Mouse (Mus musculus) hindbrain, embryonic 15.5 days (tissue): ENCODE data around the gene Zfp62. TPM values are rescaled to one million over a fixed set of nuclear protein-coding genes. Genes with fewer than 3 reads are reported as not detected.

Experiments
- ATAC-seq: fragments of 200-750 bp; cut with Nextera tagmentation; 2 replicates; pipeline ENCODE4 v1.8.0; 2017; ENCODE audit warnings: low read depth, moderate number of reproducible peaks, moderate TSS enrichment; ENCODE audit not compliant: low FRiP score
- H3K27ac ChIP-seq: fragments of 300-500 bp; sonication (generic); replicated peaks from 2 replicates; pipeline ENCODE4 v1.5.1; 2015; ENCODE audit warnings: mild to moderate bottlenecking, inconsistent platforms
- H3K27me3 ChIP-seq: fragments of 300-500 bp; sonication (generic); 2 replicates; pipeline ENCODE4 v1.6.1; 2015; ENCODE audit warnings: control low read depth, inconsistent platforms
- H3K36me3 ChIP-seq: fragments of 300-500 bp; sonication (generic); 2 replicates; pipeline ENCODE4 v1.6.1; 2015; ENCODE audit warnings: control low read depth, inconsistent platforms
- H3K4me1 ChIP-seq: fragments of 300-500 bp; sonication (generic); replicated peaks from 2 replicates; pipeline ENCODE4 v1.6.1; 2015; ENCODE audit warnings: control low read depth, inconsistent platforms
- H3K4me2 ChIP-seq: fragments of 300-500 bp; sonication (generic); 2 replicates; pipeline ENCODE4 v1.6.1; 2015; ENCODE audit warnings: moderate library complexity, mild to moderate bottlenecking, inconsistent platforms
- H3K4me3 ChIP-seq: fragments of 300-500 bp; sonication (generic); 2 replicates; pipeline ENCODE4 v1.5.1; 2015; ENCODE audit warnings: mild to moderate bottlenecking, inconsistent platforms
- H3K9ac ChIP-seq: fragments of 300-500 bp; sonication (generic); 2 replicates; pipeline ENCODE4 v1.6.1; 2015; ENCODE audit warnings: inconsistent platforms
- H3K9me3 ChIP-seq: fragments of 300-500 bp; sonication (generic); 2 replicates; pipeline ENCODE4 v1.6.1; 2016; ENCODE audit warnings: control low read depth, inconsistent platforms
- WGBS: fragments of 180-500 bp; shearing (Covaris S2); methylation state at CpG from one replicate; pipeline ENCODE4 v1.1.7; 2015; 5-methylcytosine and 5-hydroxymethylcytosine counted together
- polyA plus RNA-seq: library from polyadenylated mRNA; unstranded; fragments of >200 nt; fragmentation: Nextera tagmentation; extraction: Ambion mirVana; gene quantifications from 2 replicates; pipeline ENCODE4 v1.2.1, GENCODE M21; 2015

Zfp62 gene
- polyA plus RNA-seq, 1 experiment from 2014 or later, result 38.0 TPM

DNA sequence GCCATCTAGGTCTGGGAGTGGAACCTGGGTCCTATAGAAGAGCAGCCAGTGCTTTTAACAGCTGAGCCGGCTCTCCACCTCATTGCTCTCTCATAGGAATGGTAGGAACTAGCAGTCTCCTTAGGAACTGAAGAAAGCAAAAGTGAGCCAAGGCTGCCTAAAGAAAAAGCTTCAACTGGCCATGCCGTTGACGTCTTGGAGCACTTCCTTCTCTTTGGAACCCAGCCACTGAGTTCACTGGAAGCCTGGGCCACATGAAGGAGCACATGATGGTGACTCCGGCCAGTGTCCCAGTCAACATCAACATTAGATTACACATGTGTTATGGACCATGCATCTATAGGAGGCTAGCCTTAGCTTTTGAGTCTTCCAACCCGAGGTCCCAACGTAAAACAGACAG lies 49.9 kb downstream of the Zfp62 start:
- no peak for ATAC-seq

GRCm38 (mm10) chr11:49259296-49259695 lies 56.2 kb downstream of the Zfp62 start:
- Histone ChIP-seq H3K36me3 (peaks cover 8% of the 10 kb centered on the region; the same call in 1 of the 2 replicates), H3K4me3 (no peak overlapping the region), H3K27me3 (no peaks in the 10 kb centered on the region), H3K27ac (no peak overlapping the region), H3K9me3 (no peaks in the 10 kb centered on the region), H3K9ac (no peak overlapping the region), H3K4me1 (no peaks in the 10 kb centered on the region), H3K4me2 (no peak overlapping the region)
- ATAC-seq, result no peak
- WGBS, result 90% methylated on average over 2 of the region's 2 CpGs

More for the DNA sequence above, 49.9 kb downstream of the Zfp62 start:
- WGBS, result 90% methylated on average over 6 of the region's 6 CpGs
- H3K4me3 ChIP-seq, result no peak overlapping the region
- H3K36me3 ChIP-seq, result 0 out of 2 replicates have a peak, but pooled peaks cover 4% of the 10 kb centered on the region
- H3K27ac ChIP-seq, result no peak overlapping the region
- H3K9me3 ChIP-seq, result no peaks in the 10 kb centered on the region
- H3K4me2 ChIP-seq, result no peak overlapping the region
- H3K4me1 ChIP-seq, result peaks cover 23% of the 10 kb centered on the region
- no peaks in the 10 kb centered on the region for H3K27me3 ChIP-seq
- no peak overlapping the region for H3K9ac ChIP-seq

DNA sequence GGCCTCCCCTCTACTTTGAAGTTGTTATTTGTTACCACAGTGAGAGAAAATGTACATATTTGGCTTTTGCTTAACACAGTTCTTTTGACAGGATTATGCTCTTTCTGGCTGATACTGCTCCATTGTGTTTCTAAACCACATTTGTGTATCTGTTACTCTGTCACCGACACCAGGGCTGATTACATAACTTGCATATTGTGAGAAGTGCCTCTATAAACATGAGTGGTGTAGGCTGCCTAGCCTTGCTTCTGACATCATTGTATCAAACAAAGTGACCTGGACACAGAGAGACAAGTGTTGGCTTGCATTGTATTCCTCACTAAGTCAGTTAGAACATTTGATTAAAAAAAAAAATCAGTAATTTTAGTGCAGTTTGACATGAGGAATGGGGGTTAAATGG lies 56.7 kb downstream of the Zfp62 start:
- 82% methylated on average over 1 of the region's 1 CpGs for WGBS
- Histone ChIP-seq H3K4me3 (no peak overlapping the region), H3K27ac (no peak overlapping the region), H3K4me2 (no peak overlapping the region), H3K4me1 (no peaks in the 10 kb centered on the region), H3K9ac (no peak overlapping the region), H3K9me3 (no peaks in the 10 kb centered on the region), H3K36me3 (peaks cover 8% of the 10 kb centered on the region; the same call in 1 of the 2 replicates), H3K27me3 (no peaks in the 10 kb centered on the region)
- ATAC-seq, result no peak

DNA sequence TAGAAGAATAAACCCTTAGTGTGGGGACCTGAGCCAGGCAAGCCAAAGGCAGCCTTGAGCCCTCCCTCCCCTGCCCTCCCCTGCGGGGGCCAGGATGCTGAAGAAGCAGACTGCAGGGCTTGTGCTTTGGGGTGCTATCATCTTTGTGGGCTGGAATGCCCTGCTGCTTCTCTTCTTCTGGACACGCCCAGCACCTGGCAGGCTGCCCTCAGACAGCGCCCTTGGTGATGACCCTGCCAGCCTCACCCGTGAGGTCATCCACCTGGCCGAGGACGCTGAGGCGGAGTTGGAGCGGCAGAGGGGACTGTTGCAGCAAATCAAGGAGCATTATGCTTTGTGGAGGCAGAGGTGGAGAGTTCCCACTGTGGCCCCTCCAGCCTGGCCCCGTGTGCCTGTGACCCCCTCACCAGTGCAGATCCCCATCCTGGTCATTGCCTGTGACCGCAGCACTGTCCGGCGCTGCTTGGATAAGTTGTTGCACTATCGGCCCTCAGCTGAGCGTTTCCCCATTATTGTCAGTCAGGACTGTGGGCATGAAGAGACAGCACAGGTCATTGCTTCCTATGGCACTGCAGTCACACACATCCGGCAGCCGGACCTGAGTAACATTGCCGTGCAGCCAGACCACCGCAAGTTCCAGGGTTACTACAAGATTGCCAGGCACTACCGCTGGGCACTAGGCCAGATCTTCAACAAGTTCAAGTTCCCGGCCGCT lies 57.7 kb downstream of the Zfp62 start:
- no peak overlapping the region for H3K27ac ChIP-seq
- H3K9ac ChIP-seq, result no peak overlapping the region
- no peak overlapping the region for H3K4me3 ChIP-seq
- H3K36me3 ChIP-seq, result peaks cover 8% of the 10 kb centered on the region; the same call in 1 of the 2 replicates
- ATAC-seq, result no peak
- no peak overlapping the region for H3K4me2 ChIP-seq
- H3K9me3 ChIP-seq, result no peaks in the 10 kb centered on the region
- no peaks in the 10 kb centered on the region for H3K27me3 ChIP-seq
- H3K4me1 ChIP-seq, result no peaks in the 10 kb centered on the region
- 94% methylated on average over 21 of the region's 21 CpGs for whole genome bisulfite sequencing

DNA sequence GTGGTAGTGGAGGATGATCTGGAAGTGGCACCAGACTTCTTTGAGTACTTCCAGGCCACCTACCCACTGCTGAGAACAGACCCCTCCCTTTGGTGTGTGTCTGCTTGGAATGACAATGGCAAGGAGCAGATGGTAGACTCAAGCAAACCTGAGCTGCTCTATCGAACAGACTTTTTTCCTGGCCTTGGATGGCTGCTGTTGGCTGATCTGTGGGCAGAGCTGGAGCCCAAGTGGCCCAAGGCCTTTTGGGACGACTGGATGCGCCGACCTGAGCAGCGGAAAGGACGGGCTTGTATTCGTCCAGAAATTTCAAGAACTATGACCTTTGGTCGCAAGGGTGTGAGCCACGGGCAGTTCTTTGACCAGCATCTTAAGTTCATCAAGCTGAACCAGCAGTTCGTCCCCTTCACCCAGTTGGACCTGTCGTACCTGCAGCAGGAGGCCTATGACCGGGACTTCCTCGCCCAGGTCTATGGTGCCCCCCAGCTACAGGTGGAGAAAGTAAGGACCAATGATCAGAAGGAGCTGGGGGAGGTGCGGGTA lies 58.3 kb downstream of the Zfp62 start:
- Histone ChIP-seq H3K4me2 (no peak overlapping the region), H3K4me3 (no peak overlapping the region), H3K9ac (no peak overlapping the region), H3K4me1 (no peaks in the 10 kb centered on the region), H3K36me3 (peaks cover 8% of the 10 kb centered on the region; the same call in 1 of the 2 replicates), H3K9me3 (no peaks in the 10 kb centered on the region), H3K27me3 (no peaks in the 10 kb centered on the region), H3K27ac (no peak overlapping the region)
- 94% methylated on average over 14 of the region's 14 CpGs for WGBS
- ATAC-seq, result no peak

DNA sequence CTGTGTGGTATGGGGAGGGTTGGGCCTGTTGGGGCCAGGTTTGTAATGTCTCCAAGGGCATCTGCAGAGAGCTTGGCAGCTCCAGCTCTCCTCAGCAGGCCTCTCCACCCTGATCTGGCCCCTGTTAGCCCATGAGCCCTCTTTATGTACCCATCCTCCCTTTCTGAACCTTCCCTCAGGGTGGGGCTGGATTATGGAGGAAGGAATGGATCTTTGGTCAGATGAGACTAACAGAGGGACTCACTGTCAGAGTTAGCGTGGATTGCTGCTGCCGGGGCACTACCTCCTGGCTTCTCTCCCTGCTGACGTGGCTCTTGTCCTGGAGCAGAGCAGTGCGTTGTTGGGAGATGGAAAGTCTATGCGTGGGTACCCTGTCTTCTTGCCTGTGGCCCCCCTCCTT lies 59.2 kb downstream of the Zfp62 start:
- no peaks in the 10 kb centered on the region for H3K4me1 ChIP-seq
- H3K9me3 ChIP-seq, result no peaks in the 10 kb centered on the region
- no peak overlapping the region for H3K27ac ChIP-seq
- peaks cover 8% of the 10 kb centered on the region; the same call in 1 of the 2 replicates for H3K36me3 ChIP-seq
- H3K4me2 ChIP-seq, result no peak overlapping the region
- no peaks in the 10 kb centered on the region for H3K27me3 ChIP-seq
- 92% methylated on average over 5 of the region's 5 CpGs for WGBS
- ATAC-seq, result 0 out of 2 replicates have a peak, but pooled peaks have one; percentile 15
- no peak overlapping the region for H3K4me3 ChIP-seq
- H3K9ac ChIP-seq, result no peak overlapping the region

DNA sequence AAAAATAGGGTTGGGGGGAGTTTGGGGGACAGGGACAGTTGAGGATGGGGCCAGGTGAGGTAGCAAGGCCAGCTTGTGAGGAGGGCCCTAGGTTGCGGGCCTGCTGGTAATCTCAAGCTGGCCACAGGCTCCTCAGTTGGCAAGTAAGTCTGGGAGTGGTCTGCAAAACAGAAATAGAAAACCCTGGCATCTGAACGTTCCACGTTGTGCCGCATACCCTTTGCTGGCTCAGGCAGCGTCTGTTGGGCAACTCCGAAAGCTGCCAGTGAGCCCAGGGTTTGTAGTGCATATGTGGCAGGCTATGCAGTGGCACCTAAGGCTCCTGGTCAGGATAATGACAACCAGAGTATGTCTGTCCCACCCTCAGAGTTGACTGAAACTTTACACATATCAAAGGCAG lies 60.1 kb downstream of the Zfp62 start:
- Histone ChIP-seq H3K27ac (no peak overlapping the region), H3K4me1 (no peaks in the 10 kb centered on the region), H3K36me3 (peaks cover 8% of the 10 kb centered on the region; the same call in 1 of the 2 replicates), H3K27me3 (no peaks in the 10 kb centered on the region), H3K9ac (no peak overlapping the region), H3K4me2 (no peak overlapping the region), H3K9me3 (no peaks in the 10 kb centered on the region), H3K4me3 (no peak overlapping the region)
- ATAC-seq, result no peak
- WGBS, result 100% methylated on average over 6 of the region's 6 CpGs

- 92% methylated on average over 7 of the region's 7 CpGs for WGBS
- no peak for ATAC-seq
Observed at GRCm38 (mm10) chr11:49264081-49264480, 61.0 kb downstream of the Zfp62 start.

GRCm38 (mm10) chr11:49264622-49265021 lies 61.5 kb downstream of the Zfp62 start:
- no peak overlapping the region for H3K27ac ChIP-seq
- ATAC-seq, result no peak
- no peaks in the 10 kb centered on the region for H3K4me1 ChIP-seq
- no peaks in the 10 kb centered on the region for H3K9me3 ChIP-seq
- no peak overlapping the region for H3K4me2 ChIP-seq
- H3K9ac ChIP-seq, result no peak overlapping the region
- H3K27me3 ChIP-seq, result no peaks in the 10 kb centered on the region
- no peak overlapping the region for H3K4me3 ChIP-seq
- peaks cover 8% of the 10 kb centered on the region; the same call in 1 of the 2 replicates for H3K36me3 ChIP-seq
- 83% methylated on average over 11 of the region's 11 CpGs for WGBS

More at GRCm38 (mm10) chr11:49264081-49264480, 61.0 kb downstream of the Zfp62 start:
- Histone ChIP-seq H3K9ac (no peak overlapping the region), H3K27me3 (no peaks in the 10 kb centered on the region), H3K36me3 (peaks cover 8% of the 10 kb centered on the region; the same call in 1 of the 2 replicates), H3K4me1 (no peaks in the 10 kb centered on the region), H3K27ac (no peak overlapping the region), H3K9me3 (no peaks in the 10 kb centered on the region), H3K4me2 (no peak overlapping the region), H3K4me3 (no peak overlapping the region)

- Histone ChIP-seq H3K27ac (no peak overlapping the region), H3K36me3 (peaks cover 8% of the 10 kb centered on the region; the same call in 1 of the 2 replicates), H3K27me3 (no peaks in the 10 kb centered on the region), H3K4me1 (no peaks in the 10 kb centered on the region), H3K4me3 (no peak overlapping the region), H3K4me2 (no peak overlapping the region), H3K9me3 (no peaks in the 10 kb centered on the region), H3K9ac (no peak overlapping the region)
- 79% methylated on average over 8 of the region's 8 CpGs for WGBS
- no peak for ATAC-seq
Observed at GRCm38 (mm10) chr11:49265101-49265500, 62.0 kb downstream of the Zfp62 start.

GRCm38 (mm10) chr11:49266671-49267070 lies 63.6 kb downstream of the Zfp62 start:
- H3K27ac ChIP-seq, result no peak overlapping the region

DNA sequence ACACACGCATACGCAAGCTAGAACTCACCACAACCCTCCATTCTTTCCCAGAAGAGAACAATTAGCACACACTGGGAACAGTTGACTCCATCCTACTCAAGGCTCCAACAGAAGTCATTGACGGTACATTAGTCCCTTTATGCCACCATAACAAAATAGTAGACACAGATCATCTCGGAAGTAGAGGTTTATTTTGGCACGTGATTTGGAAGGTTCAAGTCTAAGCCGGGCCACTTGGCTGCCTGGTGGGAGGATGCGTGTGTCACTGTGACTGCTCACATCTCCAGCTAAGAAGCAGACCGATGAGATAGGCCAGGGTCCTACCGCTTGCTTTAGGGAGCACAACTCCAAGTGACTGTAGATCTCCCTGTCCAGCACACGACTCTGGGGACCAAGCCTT lies 64.2 kb downstream of the Zfp62 start:
- no peak overlapping the region for H3K4me3 ChIP-seq
- 79% methylated on average over 10 of the region's 10 CpGs for WGBS

More at GRCm38 (mm10) chr11:49266671-49267070, 63.6 kb downstream of the Zfp62 start:
- 95% methylated on average over 6 of the region's 6 CpGs for WGBS
- no peak for ATAC-seq
- Histone ChIP-seq H3K36me3 (peaks cover 1% of the 10 kb centered on the region; the same call in 1 of the 2 replicates), H3K4me2 (no peak overlapping the region), H3K9me3 (no peaks in the 10 kb centered on the region), H3K27me3 (no peaks in the 10 kb centered on the region), H3K4me3 (no peak overlapping the region), H3K9ac (no peak overlapping the region), H3K4me1 (no peaks in the 10 kb centered on the region)

More for the DNA sequence above, 64.2 kb downstream of the Zfp62 start:
- Histone ChIP-seq H3K9ac (no peak overlapping the region), H3K4me1 (no peaks in the 10 kb centered on the region), H3K36me3 (no peaks in the 10 kb centered on the region), H3K9me3 (no peaks in the 10 kb centered on the region), H3K27ac (no peak overlapping the region), H3K4me2 (no peak overlapping the region), H3K27me3 (no peaks in the 10 kb centered on the region)
- no peak for ATAC-seq
